Mouse (Mus musculus) embryonic fibroblast, embryonic 13.5 days (primary cell): ENCODE measurements around the gene Trak2. TPM values are rescaled to one million over a fixed set of nuclear protein-coding genes. Genes with fewer than 3 reads are reported as not detected.
"Not testable (repeated sequence)": the region's sequence is repeated elsewhere in the genome, so short reads cannot be mapped to it uniquely, and the experiment has no call there.

Experiments
- H3K27ac ChIP-seq: 2 replicates; pipeline ENCODE4 v1.5.1; 2012; ENCODE audit warnings: low read length, control low read depth, inconsistent platforms; ENCODE audit not compliant: insufficient read depth
- H3K4me1 ChIP-seq: 2 replicates; pipeline ENCODE4 v1.6.1; 2011; ENCODE audit warnings: low read length; ENCODE audit not compliant: control insufficient read depth, insufficient read depth
- H3K4me3 ChIP-seq: 2 replicates; pipeline ENCODE4 v1.5.1; 2011; ENCODE audit warnings: mild to moderate bottlenecking, control low read depth, low read length; ENCODE audit not compliant: insufficient read depth
- CTCF ChIP-seq: IDR thresholded peaks from 2 replicates; pipeline ENCODE4 v1.5.1; 2011; ENCODE audit warnings: mild to moderate bottlenecking, control low read depth, low read length, moderate library complexity, borderline replicate concordance; ENCODE audit not compliant: insufficient read depth
- POLR2A ChIP-seq: IDR thresholded peaks from 2 replicates; pipeline ENCODE4 v1.6.1; 2011; ENCODE audit warnings: low read depth, mild to moderate bottlenecking, control low read depth, low read length, moderate library complexity
- polyA plus RNA-seq: library from polyadenylated mRNA; stranded (reverse); fragments of >200 nt; gene quantifications from 2 replicates; pipeline ENCODE4 v1.2.4, GENCODE M21; 2011; ENCODE audit warnings: low read depth; ENCODE audit not compliant: missing spikeins, insufficient read length

The Trak2 gene
- polyA plus RNA-seq, 1 experiment, result 31.8 TPM

- TF ChIP-seq POLR2A, result no peak
- TF ChIP-seq CTCF, result no peak
- no peak overlapping the region for H3K4me3 ChIP-seq
- no peak overlapping the region for H3K27ac ChIP-seq
- peaks cover 4% of the 10 kb centered on the region; the same call in 1 of the 2 replicates for H3K4me1 ChIP-seq
These were observed 27.7 kb downstream of the Trak2 start for GRCm38 (mm10) chr1:58945523-58945922.

- no peak overlapping the region for H3K4me3 ChIP-seq
- H3K27ac ChIP-seq, result no peak overlapping the region
- TF ChIP-seq CTCF, result no peak
- TF ChIP-seq POLR2A, result no peak
- H3K4me1 ChIP-seq, result no peaks in the 10 kb centered on the region
These were observed 35.6 kb downstream of the Trak2 start for GRCm38 (mm10) chr1:58937606-58938099.

- Histone ChIP-seq H3K4me1 (no peaks in the 10 kb centered on the region), H3K4me3 (no peak overlapping the region), H3K27ac (no peak overlapping the region)
- no peak for TF ChIP-seq CTCF
- TF ChIP-seq POLR2A, result no peak
These were observed 36.3 kb downstream of the Trak2 start for GRCm38 (mm10) chr1:58936746-58937605.

GRCm38 (mm10) chr1:58926664-58927063 lies 46.6 kb downstream of the Trak2 start:
- Histone ChIP-seq H3K4me1 (no peaks in the 10 kb centered on the region), H3K27ac (no peak overlapping the region)
- no peak for TF ChIP-seq CTCF
- no peak for TF ChIP-seq POLR2A

GRCm38 (mm10) chr1:58917566-58917965 lies 55.7 kb downstream of the Trak2 start:
- no peak overlapping the region for H3K4me3 ChIP-seq
- H3K27ac ChIP-seq, result no peak overlapping the region
- TF ChIP-seq POLR2A (no peak), CTCF (no peak)
- H3K4me1 ChIP-seq, result no peaks in the 10 kb centered on the region

More at GRCm38 (mm10) chr1:58926664-58927063, 46.6 kb downstream of the Trak2 start:
- H3K4me3 ChIP-seq, result no peak overlapping the region

- H3K4me1 ChIP-seq, result peaks cover 13% of the 10 kb centered on the region
- peak overlapping the region; percentile 43 for H3K27ac ChIP-seq
- TF ChIP-seq CTCF (no peak), POLR2A (no peak)
- H3K4me3 ChIP-seq, result no peak overlapping the region
These were observed 63.5 kb downstream of the Trak2 start for GRCm38 (mm10) chr1:58909636-58910272.

GRCm38 (mm10) chr1:58903681-58904080 lies 69.5 kb downstream of the Trak2 start:
- H3K4me1 ChIP-seq, result no peaks in the 10 kb centered on the region
- no peak overlapping the region for H3K27ac ChIP-seq
- no peak for TF ChIP-seq CTCF
- no peak for TF ChIP-seq POLR2A
- no peak overlapping the region for H3K4me3 ChIP-seq

- H3K4me3 ChIP-seq, H3K4me1 ChIP-seq, H3K27ac ChIP-seq: not testable (repeated sequence)
- TF ChIP-seq CTCF, result peak; percentile 15; the same call in 1 of the 2 replicates
These were observed 75.7 kb downstream of the Trak2 start for GRCm38 (mm10) chr1:58897561-58897960.

GRCm38 (mm10) chr1:58892386-58892785 lies 80.8 kb downstream of the Trak2 start:
- H3K27ac ChIP-seq, H3K4me1 ChIP-seq, H3K4me3 ChIP-seq: not testable (repeated sequence)

- not testable (repeated sequence) for H3K4me3 ChIP-seq, H3K4me1 ChIP-seq
These were observed 81.6 kb downstream of the Trak2 start for GRCm38 (mm10) chr1:58891481-58892170.

GRCm38 (mm10) chr1:58890697-58891290 lies 82.4 kb downstream of the Trak2 start:
- not testable (repeated sequence) for H3K4me3 ChIP-seq, H3K27ac ChIP-seq, H3K4me1 ChIP-seq

More at GRCm38 (mm10) chr1:58891481-58892170, 81.6 kb downstream of the Trak2 start:
- H3K27ac ChIP-seq, result not testable (repeated sequence)
